Mouse (Mus musculus) cortical plate, adult 2 months (tissue): Measurements from ENCODE around the gene Olfr1378.

ENCODE experiments used
- CTCF ChIP-seq: fragments of 200-500 bp; IDR thresholded peaks from 2 replicates; pipeline ENCODE4 v1.5.1; 2011; ENCODE audit warnings: mild to moderate bottlenecking, control low read depth, low read length; ENCODE audit not compliant: insufficient read depth; ENCODE audit errors: extremely low read depth
- POLR2A ChIP-seq: fragments of 200-500 bp; IDR thresholded peaks from 2 replicates; pipeline ENCODE4 v1.6.1; 2011; ENCODE audit warnings: mild to moderate bottlenecking, low read length, control low read depth; ENCODE audit not compliant: insufficient read depth; ENCODE audit errors: extremely low read depth

DNA sequence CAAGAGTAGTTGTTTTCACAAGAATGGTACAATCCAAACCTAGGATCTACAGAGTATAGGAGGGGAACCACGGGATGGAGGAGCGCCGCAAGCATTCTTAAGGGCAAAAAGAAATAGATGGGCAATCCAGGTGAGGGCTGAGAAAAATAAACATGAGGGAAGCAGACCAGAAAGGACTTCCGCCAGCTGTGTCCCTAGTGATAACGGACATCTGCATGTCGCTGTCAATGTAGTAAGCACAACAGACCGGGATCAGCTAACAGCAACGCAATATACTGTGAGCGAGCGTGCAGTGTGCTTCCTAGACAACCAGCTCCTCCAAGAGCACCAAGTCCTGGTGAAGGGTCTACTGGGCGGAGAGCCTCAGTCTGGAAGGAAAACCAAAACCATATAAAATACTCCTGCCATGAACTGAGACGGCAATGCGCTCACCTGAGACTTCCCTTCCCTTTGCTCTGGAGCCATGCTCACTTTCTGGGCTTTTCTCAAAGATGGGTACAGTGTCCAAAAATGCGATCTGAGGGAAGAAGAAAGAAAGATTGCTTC lies 35.8 kb upstream of the Olfr1378 start:
- TF ChIP-seq POLR2A: no peak
- TF ChIP-seq CTCF: no peak
